Mouse (Mus musculus) G1E (cell line): Measurements from ENCODE around the gene Cdc42bpb.

Experiments used
- CTCF ChIP-seq: IDR thresholded peaks from 2 replicates; pipeline ENCODE4 v1.5.1; 2012; ENCODE audit warnings: low read depth, low read length, inconsistent platforms, mixed read lengths
- GATA1 ChIP-seq: IDR thresholded peaks from 2 replicates; pipeline ENCODE4 v1.6.1; 2012; ENCODE audit warnings: borderline replicate concordance, low read length, inconsistent platforms, mixed read lengths
- POLR2AphosphoS5 ChIP-seq: IDR thresholded peaks from 2 replicates; pipeline ENCODE4 v1.6.1; 2012; ENCODE audit warnings: low read depth, low read length, inconsistent platforms; ENCODE audit not compliant: insufficient replicate concordance
- TAL1 ChIP-seq: conservative IDR thresholded peaks from 2 replicates; pipeline ENCODE4 v1.6.1; 2012; ENCODE audit warnings: low read depth, low read length, inconsistent platforms, mixed read lengths

DNA sequence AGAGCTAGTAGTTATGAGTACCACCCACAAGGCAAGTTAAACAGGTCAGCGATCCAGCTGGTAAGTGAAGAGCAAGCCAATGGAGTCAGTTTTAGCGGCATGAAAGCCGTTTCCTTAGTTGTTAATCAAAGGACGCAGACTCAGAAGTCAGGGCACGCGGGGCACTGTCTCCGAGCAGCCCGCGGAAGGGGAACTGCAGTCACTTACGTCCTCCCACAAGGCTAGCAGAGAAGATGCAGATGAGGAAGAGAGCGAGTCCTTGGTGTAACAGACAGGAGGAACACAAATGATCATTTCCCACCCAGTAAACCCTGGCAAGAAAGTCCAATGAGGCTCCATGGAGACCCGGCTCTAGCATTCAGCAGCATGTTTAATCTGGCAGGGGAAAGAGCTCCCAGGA is 68.3 kb downstream of the Cdc42bpb start:
- TF ChIP-seq CTCF (no peak), TAL1 (no peak), GATA1 (no peak), POLR2AphosphoS5 (no peak)
